Mouse (Mus musculus) layer of hippocampus, adult 2 months (tissue): ENCODE results near the gene Slc25a21. TPM values are rescaled to one million over a fixed set of nuclear protein-coding genes. Genes with fewer than 3 reads are reported as not detected.

ENCODE experiments used
- DNase-seq, 2 experiments: peaks; one replicate each; pipeline ENCODE4 v3.0.0; 2022; ENCODE audit warnings: low spot score in 2 of 2
- H3K27ac ChIP-seq: fragments of 200-600 bp; 2 replicates; pipeline ENCODE4 v1.8.1; 2022
- H3K4me3 ChIP-seq: fragments of 200-600 bp; 2 replicates; pipeline ENCODE4 v1.8.1; 2022; ENCODE audit warnings: mild to moderate bottlenecking
- CTCF ChIP-seq: fragments of 200-600 bp; conservative IDR thresholded peaks from 2 replicates; pipeline ENCODE4 v1.8.1; 2022; ENCODE audit warnings: antibody characterized with exemption, mild to moderate bottlenecking, moderate library complexity
- total RNA-seq, 2 experiments: library from RNA; stranded (reverse); gene quantifications; 2 replicates each; pipeline ENCODE4 v1.2.3; 2021

Gene Slc25a21
- total RNA-seq, 2 experiments from 2014 or later: 0.42 to 2.0 TPM

DNA sequence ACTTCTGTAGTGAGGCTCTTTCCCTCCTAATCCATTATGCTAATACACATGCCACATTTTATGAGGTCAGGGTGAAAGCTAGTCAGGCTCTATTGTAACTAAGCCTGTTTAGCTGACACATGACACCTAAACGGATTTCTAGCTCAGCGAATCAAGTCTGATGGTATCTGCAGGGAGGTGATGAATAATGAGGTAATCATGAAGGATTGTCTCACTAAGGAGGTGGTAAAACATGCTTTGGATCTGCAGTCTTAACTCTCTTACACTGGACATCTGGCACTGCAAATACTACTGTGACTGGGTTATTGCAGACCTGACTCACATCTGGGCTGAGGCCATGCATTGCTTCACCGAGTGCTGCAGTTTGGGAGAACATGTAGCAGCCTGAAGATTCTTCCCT, 392.8 kb downstream of the Slc25a21 start:
- TF ChIP-seq CTCF: no peak
- Histone ChIP-seq H3K4me3 (no peak overlapping the region), H3K27ac (no peak overlapping the region)
- DNase-seq: no peak

DNA sequence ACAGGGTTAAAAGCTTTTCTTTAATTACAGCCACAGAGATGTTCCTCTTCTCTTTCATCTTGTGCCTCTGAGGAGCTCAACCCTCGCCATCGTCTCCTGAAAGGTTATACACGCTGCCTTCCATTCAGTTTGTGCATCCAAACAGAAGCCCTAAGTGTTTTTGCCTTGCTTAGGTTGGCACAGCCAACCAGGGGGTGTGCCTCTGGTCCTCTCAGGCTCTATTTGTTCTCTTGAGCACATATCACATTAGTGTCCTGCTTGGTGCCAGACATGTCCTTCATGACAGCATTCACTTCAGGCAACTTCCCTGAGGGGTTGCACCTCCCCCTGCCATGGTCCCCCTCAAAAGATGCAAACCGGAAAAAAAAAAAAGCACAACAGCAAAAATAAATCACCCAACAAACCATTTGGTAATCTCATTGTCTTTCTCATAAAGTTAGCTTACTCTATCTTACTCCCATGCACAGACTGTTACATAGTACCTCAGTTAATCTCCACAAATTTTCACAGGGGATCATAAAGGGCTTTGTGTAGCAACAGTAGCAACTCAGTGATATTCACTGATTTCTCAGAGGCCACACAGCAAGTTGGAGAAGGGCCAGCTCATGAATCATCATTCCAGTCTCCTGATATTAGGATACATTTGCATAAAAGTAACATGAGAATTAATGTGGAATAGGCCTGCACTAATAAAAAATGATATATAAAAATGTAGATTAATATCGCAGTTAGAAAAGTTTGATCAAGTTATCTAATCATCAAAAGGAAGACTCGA, 398.4 kb downstream of the Slc25a21 start:
- no peak for TF ChIP-seq CTCF
- no peak for DNase-seq
- H3K27ac ChIP-seq: no peak overlapping the region
- no peak overlapping the region for H3K4me3 ChIP-seq

DNA sequence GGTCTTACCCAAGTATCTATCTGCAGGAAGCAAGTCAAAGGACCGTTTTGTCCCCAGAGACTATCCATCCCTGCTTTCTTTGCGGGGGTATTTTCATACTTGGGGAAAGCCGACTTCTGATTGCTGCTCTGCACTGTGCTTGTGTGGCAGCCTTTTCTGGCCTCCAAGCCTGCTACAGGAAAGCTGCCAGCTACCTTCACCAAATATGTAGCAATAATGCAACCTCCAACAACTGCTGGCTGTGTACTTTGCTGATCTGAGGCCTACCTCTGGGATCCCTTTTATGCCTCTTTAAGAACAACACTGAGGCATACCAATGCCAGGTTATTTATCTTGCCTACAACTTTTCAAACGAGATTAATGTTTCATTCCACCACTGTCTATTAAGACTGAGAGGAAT, 408.0 kb downstream of the Slc25a21 start:
- no peak overlapping the region for H3K27ac ChIP-seq
- no peak for DNase-seq

DNA sequence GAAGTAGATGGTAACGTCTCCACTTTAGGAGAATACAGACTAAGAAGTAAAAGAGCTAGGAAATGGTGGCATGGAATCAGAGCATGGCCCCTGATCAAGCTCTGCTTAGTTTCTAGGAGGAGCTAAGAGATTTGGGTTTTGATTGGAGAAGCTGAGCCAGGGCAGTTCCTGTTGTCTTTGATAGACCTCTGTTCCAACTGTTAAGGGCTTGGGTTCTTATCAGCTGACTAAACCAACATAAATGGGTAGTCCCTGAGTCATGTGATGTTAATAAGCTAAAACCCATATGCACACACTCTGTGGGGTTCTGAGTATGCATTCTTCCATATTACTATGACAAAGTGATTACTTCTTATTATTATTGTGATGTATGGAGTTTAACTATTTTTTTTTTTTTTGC, 412.0 kb downstream of the Slc25a21 start:
- no peak overlapping the region for H3K27ac ChIP-seq
- no peak overlapping the region for H3K4me3 ChIP-seq
- DNase-seq: no peak
- TF ChIP-seq CTCF: no peak

More for the DNA sequence above, 408.0 kb downstream of the Slc25a21 start:
- H3K4me3 ChIP-seq: no peak overlapping the region
- no peak for TF ChIP-seq CTCF

DNA sequence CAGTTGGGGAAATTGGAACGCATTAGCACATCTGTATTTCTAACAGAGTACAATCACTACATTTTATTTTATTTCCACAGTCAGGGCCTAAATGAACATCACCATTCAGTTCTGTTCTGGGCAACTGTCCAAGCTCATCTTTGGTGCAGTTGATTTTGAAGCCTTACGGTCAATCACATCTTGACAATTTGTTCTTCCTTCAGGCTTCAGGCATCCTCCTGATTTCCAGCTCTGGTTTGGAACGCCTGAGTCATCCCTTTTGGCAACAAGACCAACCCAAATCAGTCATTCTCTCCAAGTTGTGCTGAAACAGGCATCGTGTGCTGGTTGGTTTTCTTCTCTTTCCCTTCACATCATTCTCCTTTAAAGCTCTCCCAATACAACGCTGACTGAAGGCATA, 416.1 kb downstream of the Slc25a21 start:
- Histone ChIP-seq H3K4me3 (no peak overlapping the region), H3K27ac (no peak overlapping the region)
- no peak for TF ChIP-seq CTCF
- peak; percentile 29 to 56 for DNase-seq

DNA sequence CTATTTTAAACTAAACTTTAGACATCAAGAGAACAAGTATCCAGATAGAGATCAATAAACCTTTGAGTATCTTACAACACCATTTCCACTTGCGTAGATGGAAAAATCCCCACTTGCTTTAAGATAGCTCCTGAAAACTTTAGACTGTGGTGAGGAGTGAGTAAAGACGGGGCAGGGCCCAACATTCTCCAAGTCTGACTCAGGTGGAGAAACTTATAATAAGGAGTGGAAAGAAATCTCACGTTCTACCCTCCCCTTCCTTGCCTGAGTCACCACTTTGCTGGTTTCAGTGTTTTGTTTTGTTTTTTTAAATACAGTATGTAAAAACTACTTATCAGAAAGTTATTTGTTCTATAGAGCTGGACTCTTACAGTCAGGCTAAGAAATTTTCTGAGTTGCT, 417.7 kb downstream of the Slc25a21 start:
- Histone ChIP-seq H3K27ac (no peak overlapping the region), H3K4me3 (no peak overlapping the region)
- no peak for DNase-seq
- TF ChIP-seq CTCF: no peak

DNA sequence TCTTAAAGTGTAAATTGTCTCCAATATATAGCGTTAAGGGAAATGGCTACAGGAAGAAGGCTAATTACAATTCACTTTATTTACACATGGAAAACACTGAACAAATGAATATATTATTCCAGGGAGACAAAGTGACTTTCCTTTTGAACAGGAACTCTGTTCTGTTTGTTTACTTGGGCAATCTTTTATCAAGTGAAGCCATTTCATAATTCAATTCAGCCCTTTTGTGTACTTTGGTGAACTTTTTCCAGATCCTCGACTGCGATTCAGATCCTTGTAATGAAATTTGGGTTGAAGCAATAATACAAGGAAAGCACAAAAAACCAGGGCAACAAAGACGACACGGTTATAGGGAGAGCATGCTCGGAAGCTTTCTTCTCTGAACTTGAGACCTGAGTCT, 423.3 kb downstream of the Slc25a21 start:
- Histone ChIP-seq H3K27ac (no peak overlapping the region), H3K4me3 (no peak overlapping the region)
- no peak for DNase-seq
- TF ChIP-seq CTCF: no peak

DNA sequence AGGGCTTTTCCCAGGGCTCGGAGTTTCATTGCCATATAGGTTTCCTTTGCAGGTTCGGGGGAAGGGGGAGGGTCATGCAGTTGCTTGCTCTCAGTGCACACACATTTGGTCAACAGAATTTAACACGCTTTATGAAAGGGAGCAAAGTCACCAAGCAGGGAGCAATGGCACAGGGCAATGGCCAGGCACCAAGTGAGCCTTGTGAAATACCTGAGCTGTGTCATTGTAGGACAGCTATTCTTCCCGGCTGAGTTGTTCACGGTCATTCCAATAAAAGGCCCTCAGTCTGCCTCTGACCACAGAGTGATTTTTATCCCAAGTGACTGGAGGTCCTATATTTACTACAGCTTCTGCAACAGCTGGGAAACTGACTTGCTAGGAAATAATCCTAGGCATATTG, 427.9 kb downstream of the Slc25a21 start:
- TF ChIP-seq CTCF: no peak
- Histone ChIP-seq H3K4me3 (no peak overlapping the region), H3K27ac (no peak overlapping the region)
- no peak for DNase-seq

DNA sequence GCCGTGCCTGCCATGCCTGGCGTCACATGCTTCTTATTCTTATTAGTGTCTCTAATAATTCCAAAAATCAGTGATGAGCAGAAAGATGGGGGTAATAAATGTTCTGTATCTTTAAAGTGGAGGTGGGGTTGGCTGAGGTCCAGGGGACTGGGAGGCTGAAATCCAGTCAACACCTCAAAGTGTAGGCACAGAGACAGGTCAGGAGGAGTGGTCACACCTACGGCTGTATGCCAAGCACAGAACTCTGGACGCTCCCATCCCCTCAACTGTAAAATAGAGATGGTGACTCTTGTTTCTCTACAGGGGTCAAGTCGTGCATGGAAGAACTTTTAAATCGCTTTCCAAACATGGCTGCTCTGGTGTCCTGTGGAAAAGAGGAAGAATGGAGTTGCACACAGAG, 429.8 kb downstream of the Slc25a21 start:
- TF ChIP-seq CTCF: no peak
- H3K27ac ChIP-seq: no peak overlapping the region
- H3K4me3 ChIP-seq: no peak overlapping the region
- no peak for DNase-seq

DNA sequence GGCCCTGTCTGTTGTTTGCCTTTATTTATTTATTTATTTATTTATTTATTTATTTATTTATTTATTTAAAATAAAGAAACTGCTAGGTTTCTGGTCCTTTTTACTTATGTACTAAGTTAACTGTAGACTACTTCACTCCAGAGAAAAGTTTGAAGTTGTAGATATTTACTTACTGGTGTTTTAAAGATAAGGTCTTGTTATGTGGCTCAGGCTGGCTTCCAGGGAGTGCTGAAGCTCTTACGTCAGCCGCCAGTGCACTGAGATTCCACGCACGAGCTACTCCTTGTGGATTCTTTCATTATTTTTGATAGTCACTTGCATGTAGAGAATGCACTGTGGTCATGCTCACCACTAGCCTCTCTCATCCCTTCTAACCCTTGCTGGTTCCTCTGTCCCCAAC, 460.2 kb downstream of the Slc25a21 start:
- Histone ChIP-seq H3K27ac (no peak overlapping the region), H3K4me3 (no peak overlapping the region)
- TF ChIP-seq CTCF: no peak
- DNase-seq: no peak

DNA sequence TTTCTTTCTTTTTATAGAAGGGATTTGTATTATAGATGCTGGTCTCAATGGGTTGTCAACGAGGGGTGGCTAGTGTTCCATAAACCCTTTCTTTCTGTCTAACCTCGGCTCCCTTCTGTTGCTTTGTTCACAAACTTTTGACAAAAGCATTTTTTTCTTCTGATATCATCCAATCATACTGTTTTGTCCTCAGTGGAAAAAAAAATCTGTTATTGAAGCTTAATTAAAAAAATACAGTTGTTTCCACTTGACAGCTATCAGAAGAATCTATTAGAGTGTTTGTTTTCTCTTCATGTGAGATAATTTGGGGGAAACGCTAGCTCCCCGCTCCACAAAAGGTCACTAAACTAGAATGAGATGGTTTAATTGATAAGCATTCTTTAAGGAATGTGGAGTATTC, 469.6 kb downstream of the Slc25a21 start:
- Histone ChIP-seq H3K27ac (no peak overlapping the region), H3K4me3 (no peak overlapping the region)
- TF ChIP-seq CTCF: no peak
- no peak for DNase-seq

DNA sequence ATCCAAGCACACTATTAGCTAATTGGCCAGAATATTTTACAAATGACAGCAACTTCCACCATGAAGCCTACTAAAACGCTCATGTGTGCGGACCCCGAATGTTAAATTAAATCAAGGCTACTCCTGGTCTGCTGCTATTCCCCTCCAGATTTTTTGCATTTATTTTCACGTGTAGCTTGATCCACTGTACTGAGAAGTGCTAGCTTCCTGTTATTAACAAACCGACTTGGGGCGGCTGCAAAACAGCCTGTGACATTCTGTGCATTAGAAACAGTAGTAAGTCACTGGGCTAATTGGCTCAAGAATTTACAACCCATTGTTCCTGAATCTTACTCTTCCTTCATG, 478.6 kb downstream of the Slc25a21 start:
- no peak for TF ChIP-seq CTCF
- Histone ChIP-seq H3K4me3 (no peak overlapping the region), H3K27ac (no peak overlapping the region)
- no peak for DNase-seq

DNA sequence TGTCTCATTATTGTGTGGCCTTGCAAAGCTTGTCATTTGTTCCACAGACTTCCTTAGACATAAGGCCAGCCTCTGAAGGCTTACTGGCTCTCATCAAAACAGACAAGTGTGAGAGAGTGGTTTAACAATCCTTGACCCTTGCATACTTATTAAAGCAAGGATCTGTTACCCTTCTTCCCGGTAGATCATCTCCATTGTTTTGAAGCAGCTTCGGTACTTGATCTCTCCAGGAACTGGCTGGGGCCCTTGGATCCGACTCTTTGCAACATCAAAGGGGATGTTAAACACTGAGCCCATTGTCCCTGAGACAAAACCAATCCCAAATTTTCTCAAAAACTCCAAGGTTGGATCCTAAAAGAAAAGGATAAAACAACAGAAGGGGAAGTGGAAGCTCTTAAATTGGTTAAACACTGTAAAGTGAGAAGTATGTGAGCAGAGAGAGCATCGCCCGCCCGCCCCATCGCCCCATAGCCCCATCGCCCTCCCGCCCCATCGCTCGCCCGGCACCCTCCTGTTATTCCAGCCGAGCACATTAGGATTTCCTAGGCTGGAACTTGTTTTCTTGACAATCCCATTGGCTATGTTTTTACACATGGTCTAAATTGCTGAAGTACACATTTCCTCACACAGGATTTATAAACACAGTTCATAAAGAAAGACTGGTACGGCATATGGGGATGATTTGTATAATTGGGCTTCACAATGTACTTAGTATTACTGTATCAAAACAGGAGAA, 479.1 kb downstream of the Slc25a21 start:
- H3K27ac ChIP-seq: no peak overlapping the region
- no peak for DNase-seq
- TF ChIP-seq CTCF: no peak
- no peak overlapping the region for H3K4me3 ChIP-seq

DNA sequence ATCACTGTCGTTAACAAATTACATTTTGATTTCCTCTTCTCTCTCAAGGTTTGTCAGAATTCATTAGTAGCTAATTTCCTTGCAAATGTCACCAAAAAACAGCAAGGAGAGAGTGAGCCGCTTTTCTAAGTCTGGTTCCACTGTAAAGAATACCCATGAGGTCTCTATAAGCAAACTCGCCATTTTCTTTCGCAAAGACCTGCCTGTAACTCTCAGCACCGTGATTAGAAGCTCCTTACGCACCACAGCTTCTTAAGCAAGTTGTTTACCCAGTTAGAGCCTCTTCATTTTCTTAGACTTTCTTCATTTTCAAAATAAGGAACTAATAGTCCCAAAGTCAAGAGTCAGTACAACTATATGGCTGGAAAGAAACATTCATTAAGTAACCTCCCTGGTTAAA, 496.3 kb downstream of the Slc25a21 start:
- no peak for DNase-seq
- TF ChIP-seq CTCF: no peak
- H3K27ac ChIP-seq: no peak overlapping the region
- H3K4me3 ChIP-seq: no peak overlapping the region
